Mouse (Mus musculus) intestine, postnatal 0 days (tissue): ENCODE data around the gene Klhl32. TPM values are rescaled to one million over a fixed set of nuclear protein-coding genes. Genes with fewer than 3 reads are reported as not detected.
"Not testable (repeated sequence)": the region's sequence is repeated elsewhere in the genome, so short reads cannot be mapped to it uniquely, and the experiment has no call there.

ENCODE experiments used
- ATAC-seq: fragments of 200-750 bp; cut with Nextera tagmentation; 2 replicates; pipeline ENCODE4 v1.8.0; 2017; ENCODE audit warnings: mild to moderate bottlenecking, moderate TSS enrichment, moderate library complexity
- H3K27ac ChIP-seq: fragments of 300-500 bp; sonication (generic); 2 replicates; pipeline ENCODE4 v1.5.1; 2014; ENCODE audit warnings: mild to moderate bottlenecking, low read depth, low read length, moderate library complexity
- H3K27me3 ChIP-seq: fragments of 300-500 bp; sonication (generic); replicated peaks from 2 replicates; pipeline ENCODE4 v1.6.1; 2014; ENCODE audit warnings: low read length, mixed read lengths; ENCODE audit not compliant: control insufficient read depth, insufficient read depth
- H3K36me3 ChIP-seq: fragments of 300-500 bp; sonication (generic); 2 replicates; pipeline ENCODE4 v1.6.1; 2014; ENCODE audit warnings: mild to moderate bottlenecking, moderate library complexity; ENCODE audit not compliant: control insufficient read depth, insufficient read depth
- H3K4me1 ChIP-seq: fragments of 300-500 bp; sonication (generic); replicated peaks from 2 replicates; pipeline ENCODE4 v1.6.1; 2014; ENCODE audit warnings: antibody characterized with exemption, low read length, mixed read lengths; ENCODE audit not compliant: control insufficient read depth, insufficient read depth
- H3K4me2 ChIP-seq: fragments of 300-500 bp; sonication (generic); replicated peaks from 2 replicates; pipeline ENCODE4 v1.6.1; 2014; ENCODE audit warnings: low read depth, mild to moderate bottlenecking, moderate library complexity
- H3K4me3 ChIP-seq: fragments of 300-500 bp; sonication (generic); 2 replicates; pipeline ENCODE4 v1.5.1; 2014; ENCODE audit warnings: low read depth, low read length
- H3K9ac ChIP-seq: fragments of 300-500 bp; sonication (generic); 2 replicates; pipeline ENCODE4 v1.6.1; 2014; ENCODE audit warnings: mild to moderate bottlenecking, low read depth, low read length
- H3K9me3 ChIP-seq: fragments of 300-500 bp; sonication (generic); 2 replicates; pipeline ENCODE4 v1.6.1; 2016; ENCODE audit warnings: mixed run types; ENCODE audit not compliant: control insufficient read depth
- CTCF ChIP-seq: sonication (generic); IDR thresholded peaks from 2 replicates; pipeline ENCODE4 v1.5.1; 2016; ENCODE audit warnings: low read depth, mild to moderate bottlenecking, control low read depth, antibody characterized with exemption, moderate library complexity
- whole genome bisulfite sequencing: fragments of 180-500 bp; shearing (Covaris S2); extraction: QIAGEN DNeasy Blood & Tissue Kit; methylation state at CpG from one replicate; pipeline ENCODE4 v1.1.7; 2014; 5-methylcytosine and 5-hydroxymethylcytosine counted together
- polyA plus RNA-seq: library from polyadenylated mRNA; unstranded; fragments of >200 nt; fragmentation: Nextera tagmentation; extraction: Ambion mirVana; gene quantifications from 2 replicates; pipeline ENCODE4 v1.2.1, GENCODE M21; 2015

Klhl32 gene
- polyA plus RNA-seq, 1 experiment from 2014 or later = 2.6 TPM

- Histone ChIP-seq H3K27ac (no peak overlapping the region), H3K27me3 (no peaks in the 10 kb centered on the region), H3K9me3 (no peaks in the 10 kb centered on the region), H3K4me2 (no peak overlapping the region), H3K9ac (no peak overlapping the region), H3K4me3 (no peak overlapping the region), H3K4me1 (peaks cover 3% of the 10 kb centered on the region; the same call in 1 of the 2 replicates), H3K36me3 (no peaks in the 10 kb centered on the region)
- no peak for TF ChIP-seq CTCF
- no peak for ATAC-seq
- 69% methylated on average over 4 of the region's 4 CpGs for WGBS
These were observed 43.7 kb upstream of the Klhl32 start for GRCm38 (mm10) chr4:24894625-24895024.

- H3K4me1 ChIP-seq, H3K4me2 ChIP-seq, H3K27ac ChIP-seq, H3K9ac ChIP-seq, H3K4me3 ChIP-seq, H3K9me3 ChIP-seq, H3K36me3 ChIP-seq, ATAC-seq, H3K27me3 ChIP-seq: not testable (repeated sequence)
- WGBS = 75% methylated on average over 2 of the region's 2 CpGs
These were observed 41.4 kb upstream of the Klhl32 start for GRCm38 (mm10) chr4:24892293-24892692.

GRCm38 (mm10) chr4:24889386-24889785 is 38.5 kb upstream of the Klhl32 start:
- not testable (repeated sequence) for H3K27me3 ChIP-seq, ATAC-seq, H3K4me3 ChIP-seq, H3K9ac ChIP-seq, H3K4me2 ChIP-seq, H3K36me3 ChIP-seq, H3K27ac ChIP-seq, H3K9me3 ChIP-seq, H3K4me1 ChIP-seq
- WGBS = 43% methylated on average over 2 of the region's 2 CpGs

GRCm38 (mm10) chr4:24869230-24869629 is 18.3 kb upstream of the Klhl32 start:
- no peaks in the 10 kb centered on the region for H3K9me3 ChIP-seq
- no peak for ATAC-seq
- H3K4me3 ChIP-seq = no peak overlapping the region
- no peak overlapping the region for H3K4me2 ChIP-seq
- WGBS = 53% methylated on average over 4 of the region's 4 CpGs
- no peaks in the 10 kb centered on the region for H3K27me3 ChIP-seq
- H3K9ac ChIP-seq = no peak overlapping the region
- H3K27ac ChIP-seq = no peak overlapping the region
- H3K4me1 ChIP-seq = no peaks in the 10 kb centered on the region
- no peak for TF ChIP-seq CTCF
- no peaks in the 10 kb centered on the region for H3K36me3 ChIP-seq

- ATAC-seq = no peak
- Histone ChIP-seq H3K4me3 (no peak overlapping the region), H3K4me1 (no peaks in the 10 kb centered on the region), H3K27me3 (no peaks in the 10 kb centered on the region), H3K36me3 (no peaks in the 10 kb centered on the region), H3K9ac (no peak overlapping the region), H3K4me2 (no peak overlapping the region), H3K9me3 (no peaks in the 10 kb centered on the region), H3K27ac (no peak overlapping the region)
- 43% methylated on average over 6 of the region's 6 CpGs for WGBS
- no peak for TF ChIP-seq CTCF
These were observed 14.8 kb upstream of the Klhl32 start for GRCm38 (mm10) chr4:24865691-24866090.

- no peak for ATAC-seq
- no peaks in the 10 kb centered on the region for H3K36me3 ChIP-seq
- no peak for TF ChIP-seq CTCF
- H3K4me2 ChIP-seq = no peak overlapping the region
- H3K4me1 ChIP-seq = no peaks in the 10 kb centered on the region
- WGBS = 83% methylated on average over 2 of the region's 2 CpGs
- no peak overlapping the region for H3K27ac ChIP-seq
- H3K27me3 ChIP-seq = no peaks in the 10 kb centered on the region
- no peaks in the 10 kb centered on the region for H3K9me3 ChIP-seq
- no peak overlapping the region for H3K9ac ChIP-seq
- no peak overlapping the region for H3K4me3 ChIP-seq
These were observed 3.5 kb downstream of the Klhl32 start for GRCm38 (mm10) chr4:24847406-24847805.

GRCm38 (mm10) chr4:24845546-24845945 is 5.4 kb downstream of the Klhl32 start:
- 96% methylated on average over 5 of the region's 5 CpGs for WGBS
- Histone ChIP-seq H3K9ac (no peak overlapping the region), H3K4me2 (no peak overlapping the region), H3K4me3 (no peak overlapping the region), H3K9me3 (no peaks in the 10 kb centered on the region), H3K27ac (no peak overlapping the region), H3K36me3 (no peaks in the 10 kb centered on the region), H3K4me1 (no peaks in the 10 kb centered on the region), H3K27me3 (no peaks in the 10 kb centered on the region)
- ATAC-seq = no peak
- no peak for TF ChIP-seq CTCF
